Mouse (Mus musculus): ENCODE results near the gene Mov10l1.

The Mov10l1 gene

GRCm38 (mm10) chr15:88982534-88983079, at the start of gene Mov10l1:
Mov10l1 (plus strand) TSS chr15:88982909.
- DNase-seq (ENCODE audit: low read depth in 1 of 2, low spot score in 2 of 2) = no peak

GRCm38 (mm10) chr15:88934141-88934540, 48.6 kb upstream of the Mov10l1 start:
- DNase-seq (ENCODE audit: low read depth in 1 of 2, low spot score in 2 of 2) = no peak

- no peak for DNase-seq (ENCODE audit: low read depth in 1 of 2, low spot score in 2 of 2)
Observed at GRCm38 (mm10) chr15:88936619-88937290, 46.0 kb upstream of the Mov10l1 start.

- DNase-seq (ENCODE audit: low read depth in 1 of 2, low spot score in 2 of 2) = no peak
Observed at GRCm38 (mm10) chr15:88937291-88937650, 45.4 kb upstream of the Mov10l1 start.

GRCm38 (mm10) chr15:88942783-88943182, 39.9 kb upstream of the Mov10l1 start:
- no peak for DNase-seq (ENCODE audit: low read depth in 1 of 2, low spot score in 2 of 2)

- DNase-seq (ENCODE audit: low read depth in 1 of 2, low spot score in 2 of 2) = no peak
Observed at GRCm38 (mm10) chr15:88943896-88944551, 38.7 kb upstream of the Mov10l1 start.

- DNase-seq (ENCODE audit: low read depth in 1 of 2, low spot score in 2 of 2) = no peak
Observed at GRCm38 (mm10) chr15:88946851-88947250, 35.9 kb upstream of the Mov10l1 start.

GRCm38 (mm10) chr15:88951246-88951645, 31.5 kb upstream of the Mov10l1 start:
- DNase-seq (ENCODE audit: low read depth in 1 of 2, low spot score in 2 of 2) = no peak

- no peak for DNase-seq (ENCODE audit: low read depth in 1 of 2, low spot score in 2 of 2)
Observed at GRCm38 (mm10) chr15:88954368-88955072, 28.2 kb upstream of the Mov10l1 start, which contains the start of gene Ttll8. Ttll8 (minus strand) TSS chr15:88954418.

GRCm38 (mm10) chr15:88955342-88955741, 27.4 kb upstream of the Mov10l1 start:
- DNase-seq (ENCODE audit: low read depth in 1 of 2, low spot score in 2 of 2) = no peak

- no peak for DNase-seq (ENCODE audit: low read depth in 1 of 2, low spot score in 2 of 2)
Observed at GRCm38 (mm10) chr15:88957522-88957921, 25.2 kb upstream of the Mov10l1 start.

GRCm38 (mm10) chr15:88964070-88964578, 18.6 kb upstream of the Mov10l1 start:
- DNase-seq (ENCODE audit: low read depth in 1 of 2, low spot score in 2 of 2) = no peak

- no peak for DNase-seq (ENCODE audit: low read depth in 1 of 2, low spot score in 2 of 2)
Observed at GRCm38 (mm10) chr15:88972300-88972699, 10.4 kb upstream of the Mov10l1 start.

- DNase-seq (ENCODE audit: low read depth in 1 of 2, low spot score in 2 of 2) = no peak
Observed at GRCm38 (mm10) chr15:88978281-88979137, 4.2 kb upstream of the Mov10l1 start, which contains the start of gene Mlc1. Mlc1 (minus strand) TSS chr15:88979007.

- no peak for DNase-seq (ENCODE audit: low read depth in 1 of 2, low spot score in 2 of 2)
Observed at GRCm38 (mm10) chr15:88979138-88979446, 3.6 kb upstream of the Mov10l1 start.

GRCm38 (mm10) chr15:88989236-88989635, 6.5 kb downstream of the Mov10l1 start:
- no peak for DNase-seq (ENCODE audit: low read depth in 1 of 2, low spot score in 2 of 2)

GRCm38 (mm10) chr15:88998636-88999035, 15.9 kb downstream of the Mov10l1 start:
- DNase-seq (ENCODE audit: low read depth in 1 of 2, low spot score in 2 of 2) = no peak

GRCm38 (mm10) chr15:88999124-88999523, 16.4 kb downstream of the Mov10l1 start:
- DNase-seq (ENCODE audit: low read depth in 1 of 2, low spot score in 2 of 2) = no peak

- DNase-seq (ENCODE audit: low read depth in 1 of 2, low spot score in 2 of 2) = no peak
Observed at GRCm38 (mm10) chr15:89000367-89000766, 17.7 kb downstream of the Mov10l1 start.

- no peak for DNase-seq (ENCODE audit: low read depth in 1 of 2, low spot score in 2 of 2)
Observed at GRCm38 (mm10) chr15:89001245-89001644, 18.5 kb downstream of the Mov10l1 start.

GRCm38 (mm10) chr15:89007002-89007401, 24.3 kb downstream of the Mov10l1 start:
- no peak for DNase-seq (ENCODE audit: low read depth in 1 of 2, low spot score in 2 of 2)

Measured in monocyte, adult 2 months (primary cell).